Mouse (Mus musculus) myocyte (in vitro differentiated cells): ENCODE data around the gene BC030870.

ENCODE experiments used
- CEBPB ChIP-seq: IDR thresholded peaks from 2 replicates; pipeline ENCODE4 v1.6.1; 2011; ENCODE audit warnings: mild to moderate bottlenecking, moderate library complexity; ENCODE audit not compliant: poor library complexity, insufficient read depth, severe bottlenecking
- E2F4 ChIP-seq: IDR thresholded peaks from one replicate; pipeline ENCODE4 v1.6.1; 2011; ENCODE audit warnings: mild to moderate bottlenecking, control low read depth, moderate library complexity; ENCODE audit not compliant: insufficient read depth
- MAX ChIP-seq: IDR thresholded peaks from one replicate; pipeline ENCODE4 v1.6.1; 2011; ENCODE audit warnings: low read depth, mild to moderate bottlenecking, control low read depth
- MYOG ChIP-seq, 3 experiments: IDR thresholded peaks; one replicate each; pipeline ENCODE4 v1.6.1; 2011; ENCODE audit warnings: control low read depth in 2 of 3, low read depth in 2 of 3, mild to moderate bottlenecking in 2 of 3; ENCODE audit not compliant: insufficient read length in 2 of 3, control insufficient read depth in 1 of 3, insufficient read depth in 1 of 3
- POLR2A ChIP-seq: IDR thresholded peaks from one replicate; pipeline ENCODE4 v1.6.1; 2011; ENCODE audit warnings: low read depth, mild to moderate bottlenecking, control low read depth, moderate library complexity; ENCODE audit not compliant: insufficient read length
- POLR2AphosphoS2 ChIP-seq: IDR thresholded peaks from one replicate; pipeline ENCODE4 v1.6.1; 2011; ENCODE audit warnings: low read depth, control low read depth; ENCODE audit not compliant: insufficient read length
- SRF ChIP-seq: IDR thresholded peaks from one replicate; pipeline ENCODE4 v1.6.1; 2011; ENCODE audit warnings: low read depth; ENCODE audit not compliant: control insufficient read depth, insufficient read length
- TCF12 ChIP-seq: IDR thresholded peaks from one replicate; pipeline ENCODE4 v1.6.1; 2011; ENCODE audit warnings: mild to moderate bottlenecking, control low read depth; ENCODE audit not compliant: poor library complexity, insufficient read depth, severe bottlenecking
- USF1 ChIP-seq: IDR thresholded peaks from one replicate; pipeline ENCODE4 v1.6.1; 2011; ENCODE audit warnings: low read depth, mild to moderate bottlenecking, control low read depth, moderate library complexity

- TF ChIP-seq POLR2A (no peak), CEBPB (no peak), POLR2AphosphoS2 (no peak), USF1 (no peak), E2F4 (no peak), MYOG (IDR thresholded peaks at IDR 0.05; ENCODE audit: control insufficient read depth in 1 of 3, insufficient read depth in 1 of 3, insufficient read length in 2 of 3, low read depth in 2 of 3) (no peak), MAX (no peak), TCF12 (no peak), SRF (no peak)
Observed at GRCm38 (mm10) chr8:65108936-65109335, 20.4 kb downstream of the BC030870 start.
